Comparison of ENCODE assay signal across 9 mouse cellular contexts in genomic region chr5:143633558-143633871, GRCm38 (mm10). TPM values are rescaled to one million over a fixed set of nuclear protein-coding genes. Genes with fewer than 3 reads are reported as not detected.
DNase-seq lines count a peak whose midpoint lies in the region; ATAC-seq and TF ChIP-seq lines count a peak whose summit lies in the region.
"Had no signal": no experiment of that assay in that cellular context is flagged by ENCODE, and none has a peak within 500 bp of the region (broad histone marks: within the 10 kb centered on the region; RNA-seq: fewer than 3 reads in every experiment).

No protein-coding gene starts in this region.

- H3K4me2 ChIP-seq in lung, embryonic 16.5 days (ENCODE audit: low read depth, low read length) = no peak overlapping the region; the same call in 1 of the 2 replicates
- H3K4me2 ChIP-seq in embryonic facial prominence, embryonic 12.5 days (replicated peaks) = peak overlapping the region; percentile 21
- no peak overlapping the region for H3K4me2 ChIP-seq in intestine, embryonic 16.5 days (ENCODE audit: low read depth, low read length)
- no peak overlapping the region for H3K4me2 ChIP-seq in forebrain, embryonic 11.5 days (ENCODE audit: low read depth, low read length, severe bottlenecking)

- ATAC-seq in lung, embryonic 16.5 days (ENCODE audit: low read depth) = 0 out of 2 replicates have a peak, but pooled peaks have one; percentile 21
- ATAC-seq in embryonic facial prominence, embryonic 12.5 days (ENCODE audit: insufficient number of reproducible peaks, insufficient read depth, low FRiP score, low TSS enrichment) = no peak; the same call in 1 of the 2 replicates
- peak; percentile 74 for ATAC-seq in intestine, embryonic 16.5 days
- ATAC-seq in forebrain, embryonic 11.5 days (replicated peaks; ENCODE audit: low FRiP score) = no peak
- no peak for ATAC-seq in inflammation-experienced regulatory T-cells, adult 6 months

- 26% methylated on average over 5 of the region's 5 CpGs for WGBS in lung, embryonic 16.5 days
- 14% methylated on average over 5 of the region's 5 CpGs for WGBS in embryonic facial prominence, embryonic 12.5 days
- WGBS in intestine, embryonic 16.5 days = 26% methylated on average over 5 of the region's 5 CpGs
- 39% methylated on average over 5 of the region's 5 CpGs for WGBS in olfactory bulb, adult 2 months
- WGBS in forebrain, embryonic 11.5 days = 66% methylated on average over 5 of the region's 5 CpGs

- no peak for TF ChIP-seq CTCF in olfactory bulb, adult 2 months (IDR thresholded peaks at IDR 0.05; ENCODE audit: insufficient read depth, low read depth, low read length)

- peaks cover 43% of the 10 kb centered on the region for H3K4me1 ChIP-seq in lung, embryonic 16.5 days (replicated peaks; ENCODE audit: control insufficient read depth, insufficient read depth, low read length)
- peaks cover 64% of the 10 kb centered on the region for H3K4me1 ChIP-seq in embryonic facial prominence, embryonic 12.5 days
- H3K4me1 ChIP-seq in intestine, embryonic 16.5 days (ENCODE audit: control insufficient read depth, insufficient read depth, low read length) = peaks cover 39% of the 10 kb centered on the region
- peaks cover 13% of the 10 kb centered on the region for H3K4me1 ChIP-seq in olfactory bulb, adult 2 months (ENCODE audit: control insufficient read depth, insufficient read depth, low read length)
- H3K4me1 ChIP-seq in forebrain, embryonic 11.5 days (replicated peaks; ENCODE audit: control insufficient read depth, insufficient read depth, low read length) = no peaks in the 10 kb centered on the region

- peak overlapping the region; percentile 51 for H3K27ac ChIP-seq in lung, embryonic 16.5 days (ENCODE audit: low read length)
- H3K27ac ChIP-seq in embryonic facial prominence, embryonic 12.5 days = peak overlapping the region; percentile 69
- peak overlapping the region; percentile 47 for H3K27ac ChIP-seq in intestine, embryonic 16.5 days (ENCODE audit: low read length)
- peak overlapping the region; percentile 64; the same call in 1 of the 2 replicates for H3K27ac ChIP-seq in olfactory bulb, adult 2 months (ENCODE audit: insufficient read depth, low read depth, low read length)
- H3K27ac ChIP-seq in forebrain, embryonic 11.5 days (ENCODE audit: low read depth, low read length) = no peak overlapping the region

- DNase-seq in lung, postnatal 14 days = no peak
- no peak for DNase-seq in cerebellum, adult 9-11 months
- no peak for DNase-seq in forebrain, embryonic 11.5 days (ENCODE audit: low spot score)
- DNase-seq: adrenal gland, adult 8-10 months had no signal

- H3K27me3 ChIP-seq in lung, embryonic 16.5 days (ENCODE audit: control insufficient read depth, insufficient read depth, low read depth, low read length) = no peaks in the 10 kb centered on the region
- H3K27me3 ChIP-seq in embryonic facial prominence, embryonic 12.5 days = no peaks in the 10 kb centered on the region
- H3K27me3 ChIP-seq in intestine, embryonic 16.5 days (replicated peaks; ENCODE audit: control insufficient read depth, insufficient read depth, low read length) = no peaks in the 10 kb centered on the region
- no peaks in the 10 kb centered on the region for H3K27me3 ChIP-seq in forebrain, embryonic 11.5 days (ENCODE audit: control insufficient read depth, insufficient read depth, low read length)

- no peaks in the 10 kb centered on the region; the same call in 1 of the 2 replicates for H3K36me3 ChIP-seq in lung, embryonic 16.5 days (ENCODE audit: control insufficient read depth, insufficient read depth, low read length)
- H3K36me3 ChIP-seq in embryonic facial prominence, embryonic 12.5 days = no peaks in the 10 kb centered on the region
- no peaks in the 10 kb centered on the region for H3K36me3 ChIP-seq in intestine, embryonic 16.5 days (ENCODE audit: control insufficient read depth, insufficient read depth, low read length)
- H3K36me3 ChIP-seq in forebrain, embryonic 11.5 days (ENCODE audit: control insufficient read depth, insufficient read depth, low read length) = no peaks in the 10 kb centered on the region

- no peak overlapping the region for H3K4me3 ChIP-seq in lung, embryonic 16.5 days (ENCODE audit: low read length)
- no peak overlapping the region for H3K4me3 ChIP-seq in embryonic facial prominence, embryonic 12.5 days
- H3K4me3 ChIP-seq in intestine, embryonic 16.5 days (ENCODE audit: low read length) = no peak overlapping the region
- H3K4me3 ChIP-seq in olfactory bulb, adult 2 months (ENCODE audit: insufficient read depth, low read depth, low read length) = no peak overlapping the region
- H3K4me3 ChIP-seq in forebrain, embryonic 11.5 days (ENCODE audit: low read depth, low read length) = no peak overlapping the region

- no peak overlapping the region for H3K9ac ChIP-seq in lung, embryonic 16.5 days (ENCODE audit: low read length)
- H3K9ac ChIP-seq in embryonic facial prominence, embryonic 12.5 days = no peak overlapping the region
- 0 out of 2 replicates have a peak overlapping the region, but pooled peaks have one; percentile 16 for H3K9ac ChIP-seq in intestine, embryonic 16.5 days (ENCODE audit: low read depth, low read length)
- H3K9ac ChIP-seq in forebrain, embryonic 11.5 days (ENCODE audit: low read length) = no peak overlapping the region

- TF ChIP-seq POLR2A in olfactory bulb, adult 2 months (IDR thresholded peaks at IDR 0.05; ENCODE audit: insufficient read depth, low read depth, low read length) = no peak

- H3K9me3 ChIP-seq in lung, embryonic 16.5 days (ENCODE audit: control insufficient read depth, low read length) = peaks cover 4% of the 10 kb centered on the region; the same call in 1 of the 2 replicates
- no peaks in the 10 kb centered on the region for H3K9me3 ChIP-seq in embryonic facial prominence, embryonic 12.5 days
- H3K9me3 ChIP-seq in intestine, embryonic 16.5 days (ENCODE audit: control insufficient read depth, low read length) = no peaks in the 10 kb centered on the region
- no peaks in the 10 kb centered on the region for H3K9me3 ChIP-seq in forebrain, embryonic 11.5 days (ENCODE audit: control insufficient read depth, low read length)

RNA-seq across cellular contexts. Expression of gene Cyth3, which starts 11.3 kb away (rescaled TPM):
- 61.5 and 65.7 TPM in 2 replicates for polyA plus RNA-seq in lung, embryonic 16.5 days (2015; fragmentation: Nextera tagmentation; extraction: Ambion mirVana)
- 46.0 and 48.7 TPM in 2 replicates for polyA plus RNA-seq in embryonic facial prominence, embryonic 12.5 days (2016; fragmentation: Nextera tagmentation; extraction: Ambion mirVana)
- 42.5 and 43.3 TPM in 2 replicates for polyA plus RNA-seq in intestine, embryonic 16.5 days (2015; fragmentation: Nextera tagmentation; extraction: Ambion mirVana)
- polyA plus RNA-seq in olfactory bulb, adult 2 months (2012; ENCODE audit: insufficient read depth, insufficient read length, low replicate concordance, missing spikeins) = not detected in 2 replicates
- polyA plus RNA-seq in forebrain, embryonic 11.5 days (2014; fragmentation: Nextera tagmentation; extraction: Ambion mirVana) = 27.8 and 29.4 TPM in 2 replicates
- 10 to 100 TPM; 11.4 to 41.0 (median 34.9) TPM for polyA plus RNA-seq in inflammation-experienced regulatory T-cells, adult 6 months (2017; shearing (Covaris generic))

Comparison
In these comparisons a context has a peak if more than half of its experiments do, and no peak if none do; other contexts are left out.
1. ATAC-seq: peak in lung, embryonic 16.5 days (single experiment) and intestine, embryonic 16.5 days (single experiment); none in embryonic facial prominence, embryonic 12.5 days (single experiment), forebrain, embryonic 11.5 days (single experiment) and inflammation-experienced regulatory T-cells, adult 6 months (single experiment).